Mouse (Mus musculus) c-Kit-positive CD71-positive TER-119-positive erythroid progenitor cells, embryonic 14.5 days (primary cell): ENCODE results near the gene Cnot6.
A peak's percentile ranks its signal among the peaks of the same experiment; 100 is the strongest.

Experiments
- DNase-seq: peaks from one replicate; pipeline ENCODE4 v3.0.0-alpha.2; 2013; ENCODE audit warnings: low spot score

The Cnot6 gene

DNA sequence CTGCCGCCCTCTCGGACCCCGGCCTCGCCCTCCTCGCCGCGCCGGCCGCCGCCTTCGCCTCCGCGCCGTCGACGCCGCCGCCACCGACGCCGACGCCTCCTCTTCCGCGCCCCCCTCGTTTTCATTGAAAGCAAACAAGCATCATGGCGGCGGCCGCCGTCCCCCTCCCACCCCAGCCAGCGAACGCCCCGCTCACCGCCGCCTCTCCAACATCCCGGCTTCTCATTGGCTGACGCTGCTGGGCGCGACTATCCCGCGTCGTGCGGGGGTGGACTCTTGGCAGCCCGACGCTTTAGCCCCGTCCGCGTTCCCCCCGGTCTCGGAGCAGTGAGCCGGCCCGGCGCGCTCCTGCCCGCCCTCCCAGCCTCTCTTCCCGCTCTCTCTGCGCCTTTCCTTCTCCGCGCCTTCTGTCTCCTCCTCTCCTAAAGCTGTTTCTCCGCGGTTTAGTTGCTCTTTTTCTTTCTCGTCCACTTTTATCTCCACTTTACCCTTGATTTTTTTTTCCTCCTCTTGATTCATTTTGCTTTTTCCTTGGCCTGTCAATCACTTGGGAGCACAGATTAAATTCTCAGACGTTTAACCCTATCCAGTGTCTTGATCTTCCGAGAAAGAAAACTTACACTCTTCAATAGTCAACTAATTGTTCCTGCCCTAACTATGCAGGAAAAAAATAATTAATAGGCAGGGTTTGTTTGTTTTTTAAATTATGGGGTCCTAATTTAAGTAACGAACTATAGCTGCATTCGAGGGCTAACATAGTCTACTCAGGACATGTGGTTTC is at the start of gene Cnot6:
TSS of gene Cnot6 (minus strand) at position 169 of the 781 bp plus-strand sequence.
- DNase-seq, result peak; percentile 99

DNA sequence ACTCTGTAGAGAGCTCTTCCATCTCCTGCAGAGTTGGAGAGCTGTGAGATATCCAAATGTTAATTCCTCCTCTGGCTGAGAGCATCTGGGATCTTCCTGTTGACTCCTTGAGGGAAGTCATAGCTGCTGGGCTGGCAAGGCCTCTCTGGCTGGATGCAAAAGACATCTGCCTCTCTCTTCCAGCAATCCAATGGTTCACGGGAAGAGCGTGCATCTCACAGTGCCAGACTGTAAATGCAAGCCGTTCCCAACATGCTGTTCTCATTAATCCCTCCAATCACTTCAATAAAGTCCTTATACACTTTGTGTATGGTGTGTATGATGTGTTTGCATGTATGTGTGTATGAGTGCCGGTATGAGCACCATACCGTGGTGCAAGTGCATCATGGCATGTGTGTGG is 48.6 kb upstream of the Cnot6 start:
- no peak for DNase-seq

DNA sequence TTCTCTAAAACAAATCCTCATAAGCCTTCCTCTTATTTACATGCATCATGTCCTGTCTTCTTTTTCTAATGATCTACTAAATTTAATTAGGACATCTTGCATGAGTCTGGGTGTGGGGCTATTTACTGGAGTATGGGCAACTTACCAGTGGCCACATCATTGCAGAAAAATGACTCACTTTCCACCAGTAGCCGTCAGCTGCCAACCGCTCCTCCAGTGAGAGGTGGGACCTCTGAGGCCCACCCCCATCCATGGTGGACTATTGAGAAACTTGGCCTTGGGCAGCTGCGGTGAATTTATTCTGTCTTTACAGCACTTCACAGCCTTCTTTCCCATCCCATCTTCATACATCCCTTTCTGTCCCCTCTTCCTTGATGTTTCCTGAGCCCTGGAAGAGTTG is 45.6 kb upstream of the Cnot6 start:
- no peak for DNase-seq

- DNase-seq, result no peak
Observed at GRCm38 (mm10) chr11:49754958-49755665, 42.6 kb upstream of the Cnot6 start.

DNA sequence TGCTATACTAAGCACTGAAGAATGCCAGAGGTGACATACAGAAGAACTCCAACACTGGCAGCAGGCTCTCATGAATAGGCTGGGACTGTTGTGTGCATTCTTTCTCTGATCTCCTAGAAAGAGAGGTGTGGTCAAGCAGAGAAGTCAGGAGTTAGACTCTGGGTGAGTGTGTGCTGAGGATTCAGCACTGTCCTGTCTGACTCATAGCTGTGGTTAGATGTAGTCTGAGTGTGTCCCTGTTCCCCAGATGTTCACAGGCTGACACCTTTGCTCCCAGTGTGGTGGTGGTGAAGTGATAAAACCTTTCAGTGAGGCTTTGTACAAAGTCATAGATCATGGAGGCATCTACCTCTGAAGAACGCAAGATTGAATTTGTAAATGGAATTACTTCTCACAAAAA is 34.2 kb upstream of the Cnot6 start:
- no peak for DNase-seq

DNA sequence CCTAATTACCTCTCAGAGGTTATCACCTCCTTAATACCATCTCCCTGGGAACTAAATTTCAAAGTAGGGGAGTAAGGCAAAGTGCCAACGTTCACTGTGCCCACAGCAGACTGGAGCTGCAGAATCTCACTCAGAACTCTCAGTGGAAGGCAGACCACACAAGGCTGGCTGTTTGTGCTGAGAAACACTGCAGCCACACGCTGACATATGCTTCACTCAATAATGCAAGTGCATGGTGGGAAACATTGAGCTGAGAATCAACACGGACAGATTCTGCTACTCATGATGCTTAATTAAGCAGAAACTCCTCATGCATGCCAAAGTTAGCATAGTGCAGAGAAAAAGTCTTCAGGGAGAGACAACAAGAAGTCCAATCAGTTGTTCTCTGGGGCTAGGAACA is 33.3 kb upstream of the Cnot6 start:
- no peak for DNase-seq

DNA sequence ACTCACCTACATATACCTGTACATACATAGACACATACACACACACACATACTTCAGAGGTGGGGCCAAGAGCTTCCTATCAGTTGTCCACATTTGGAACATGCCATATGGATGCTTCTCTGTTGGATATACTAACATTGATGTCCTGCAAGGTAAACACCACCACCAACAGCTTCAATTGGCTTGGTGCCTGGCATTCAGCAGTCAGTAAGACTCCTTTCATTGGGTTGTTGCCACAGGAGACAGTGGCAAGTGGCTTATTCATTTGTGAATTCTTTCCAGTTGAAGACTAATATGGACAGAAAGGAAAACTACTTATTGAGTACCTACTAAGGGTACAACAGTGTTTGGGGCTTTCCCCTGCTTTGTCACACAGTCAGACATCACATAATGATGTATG is 32.5 kb upstream of the Cnot6 start:
- no peak for DNase-seq

- DNase-seq, result no peak
Observed at GRCm38 (mm10) chr11:49743634-49744033, 31.1 kb upstream of the Cnot6 start.

DNA sequence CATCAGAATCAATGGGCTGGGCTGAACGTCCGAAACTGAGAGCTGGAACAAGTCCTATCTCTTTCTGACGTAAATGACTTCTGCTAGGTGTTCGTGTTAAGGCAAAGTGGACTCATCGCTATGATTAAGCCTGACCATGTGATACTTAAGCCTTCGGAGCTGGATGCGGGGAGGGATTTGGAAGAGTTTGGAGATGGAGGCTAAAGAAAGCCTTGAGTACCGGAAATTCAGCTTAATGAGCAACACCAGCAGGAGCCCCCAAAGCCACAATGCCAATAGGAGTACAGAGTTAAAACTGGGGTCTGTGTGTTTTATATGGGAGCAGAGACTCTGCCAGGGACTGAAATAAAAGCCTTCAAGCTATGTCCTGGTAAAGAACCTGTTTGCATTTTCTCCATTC is 29.7 kb upstream of the Cnot6 start:
- no peak for DNase-seq

DNA sequence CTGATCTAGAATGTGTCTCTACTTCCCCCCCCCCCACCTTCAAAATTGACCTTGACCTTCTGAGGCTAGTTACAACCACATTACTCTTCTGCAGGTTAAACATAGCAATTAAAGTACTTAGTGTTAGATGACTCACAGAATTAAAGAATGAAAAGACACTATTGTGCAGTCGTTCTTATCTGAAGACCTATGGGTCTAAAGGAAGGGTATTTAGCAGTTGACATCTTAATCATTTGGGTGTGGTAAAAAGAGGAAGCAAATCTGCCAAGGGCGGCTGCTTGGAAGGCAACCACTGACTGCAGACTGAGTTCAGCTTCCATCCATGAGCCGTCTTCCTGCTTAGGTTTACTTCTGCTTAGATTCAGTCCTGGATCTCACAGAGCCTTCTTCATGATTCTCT is 27.3 kb upstream of the Cnot6 start:
- no peak for DNase-seq

DNA sequence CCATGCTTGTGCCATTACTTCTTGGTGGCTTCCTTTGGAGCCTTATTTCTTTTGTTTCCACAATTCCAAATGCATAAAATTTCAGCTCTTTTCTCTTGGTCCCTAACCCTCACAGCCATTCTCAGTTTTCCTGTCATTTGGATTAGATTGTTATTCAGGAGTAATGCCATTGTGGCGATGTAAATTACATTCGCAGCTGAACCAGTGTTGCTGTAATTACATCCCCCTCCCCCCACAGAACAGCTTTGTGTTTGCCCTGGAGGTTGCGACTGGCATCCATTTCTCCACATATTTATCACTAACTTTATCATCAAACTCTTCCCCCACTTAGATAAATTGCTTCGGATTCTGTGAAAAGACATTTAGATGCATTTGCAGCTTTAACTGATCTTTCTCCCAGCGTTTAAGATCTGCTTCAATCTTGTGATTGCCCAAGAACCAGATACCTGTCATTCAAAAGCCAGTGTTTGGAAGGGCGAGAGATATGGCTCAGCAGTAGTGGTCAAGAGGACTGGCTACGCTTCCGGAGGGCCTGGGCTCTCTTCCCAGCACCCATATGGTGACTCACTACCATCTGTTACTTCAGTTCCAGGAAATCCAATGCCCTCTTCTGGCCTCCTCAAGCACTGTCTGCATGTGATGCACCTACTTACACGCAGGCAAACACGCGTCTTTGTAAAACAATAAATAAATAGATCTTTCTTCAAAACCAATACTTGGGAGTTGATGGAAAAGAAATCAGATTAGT is 26.3 kb upstream of the Cnot6 start:
- no peak for DNase-seq

DNA sequence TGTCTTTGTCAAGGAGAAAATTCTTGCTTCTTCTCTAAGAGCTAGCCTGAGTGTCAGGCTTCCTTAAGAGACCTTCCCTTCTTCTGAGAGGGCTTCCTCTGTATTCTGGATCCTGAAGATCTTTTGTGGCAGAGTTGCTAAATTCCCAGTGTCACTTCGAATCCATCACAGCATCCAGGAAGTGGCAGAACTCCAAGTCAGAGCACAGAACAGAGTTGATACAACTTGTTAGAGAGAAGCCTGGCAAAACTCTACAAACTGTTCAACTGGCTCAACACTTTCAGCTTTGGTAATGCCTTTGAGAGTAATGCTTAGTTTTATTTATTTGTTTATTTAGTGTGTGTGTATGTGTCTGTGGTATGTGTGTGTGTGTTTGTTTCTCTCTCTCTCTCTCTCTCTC is 25.1 kb upstream of the Cnot6 start:
- DNase-seq, result no peak

- DNase-seq, result no peak
Observed at GRCm38 (mm10) chr11:49734771-49735170, 22.2 kb upstream of the Cnot6 start.

DNA sequence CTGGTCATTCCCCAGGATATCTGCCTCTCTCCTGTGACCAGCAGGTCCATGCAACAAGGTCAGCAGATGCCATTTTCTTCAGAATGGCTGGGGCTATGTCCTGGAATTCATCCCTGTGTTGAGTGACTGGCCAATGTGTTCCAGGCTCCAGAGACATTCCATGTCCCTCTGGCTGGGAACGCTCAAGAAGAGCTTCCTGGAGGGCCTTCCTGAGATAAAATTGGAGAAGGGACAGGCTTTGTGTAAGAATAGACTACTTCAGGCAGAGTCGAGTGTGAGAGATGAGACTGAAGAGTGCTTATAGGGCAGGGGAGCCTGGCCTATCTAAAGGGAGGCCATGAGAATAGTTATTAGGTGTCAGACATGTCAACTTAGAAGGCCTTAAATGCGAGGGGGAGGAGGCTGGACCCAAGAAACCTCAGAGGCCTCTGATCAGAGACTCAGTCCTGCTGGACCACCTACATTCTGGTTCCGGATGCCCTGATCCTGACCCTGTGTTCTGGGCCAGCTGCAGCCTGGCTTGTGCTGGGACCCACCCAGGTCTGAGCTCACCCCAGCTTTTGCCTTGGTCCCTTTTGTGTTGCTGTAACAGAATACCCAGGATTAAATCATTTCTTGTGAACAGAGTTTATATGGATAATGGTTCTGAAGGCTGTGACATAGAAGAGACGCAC is 17.9 kb upstream of the Cnot6 start:
- no peak for DNase-seq

- peak; percentile 54 for DNase-seq
Observed at GRCm38 (mm10) chr11:49727877-49728276, 15.4 kb upstream of the Cnot6 start.

- no peak for DNase-seq
Observed at GRCm38 (mm10) chr11:49726800-49727199, 14.3 kb upstream of the Cnot6 start.

DNA sequence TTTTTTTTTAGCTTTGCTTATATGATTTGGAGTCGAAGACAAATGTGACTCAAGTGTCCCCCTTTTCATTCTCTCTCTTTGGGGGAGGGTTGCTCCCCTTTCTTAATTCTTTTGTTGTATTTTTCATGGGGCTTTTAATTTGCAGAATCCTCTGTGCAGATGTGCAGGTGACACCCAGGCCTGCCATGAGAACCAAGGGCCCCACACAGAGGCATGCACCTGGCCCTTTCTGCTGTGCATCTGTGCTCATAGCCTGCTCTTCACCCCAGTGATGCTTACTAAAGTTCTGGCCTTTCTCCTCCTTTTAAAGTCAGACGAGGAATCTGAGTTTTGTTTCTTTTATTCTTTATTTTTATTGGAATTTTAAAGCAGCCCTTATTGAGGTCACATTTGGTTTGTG is 12.2 kb upstream of the Cnot6 start:
- no peak for DNase-seq

- no peak for DNase-seq
Observed at GRCm38 (mm10) chr11:49723281-49723680, 10.8 kb upstream of the Cnot6 start.

GRCm38 (mm10) chr11:49722692-49723091 is 10.2 kb upstream of the Cnot6 start:
- DNase-seq, result no peak

GRCm38 (mm10) chr11:49721358-49721757 is 8.8 kb upstream of the Cnot6 start:
- DNase-seq, result no peak

- DNase-seq, result no peak
Observed at GRCm38 (mm10) chr11:49719466-49720151, 7.1 kb upstream of the Cnot6 start.
